Mouse (Mus musculus): ENCODE measurements around the gene Vmn2r124.
"Not testable (repeated sequence)": the region's sequence is repeated elsewhere in the genome, so short reads cannot be mapped to it uniquely, and the experiment has no call there.

Vmn2r124 gene

DNA sequence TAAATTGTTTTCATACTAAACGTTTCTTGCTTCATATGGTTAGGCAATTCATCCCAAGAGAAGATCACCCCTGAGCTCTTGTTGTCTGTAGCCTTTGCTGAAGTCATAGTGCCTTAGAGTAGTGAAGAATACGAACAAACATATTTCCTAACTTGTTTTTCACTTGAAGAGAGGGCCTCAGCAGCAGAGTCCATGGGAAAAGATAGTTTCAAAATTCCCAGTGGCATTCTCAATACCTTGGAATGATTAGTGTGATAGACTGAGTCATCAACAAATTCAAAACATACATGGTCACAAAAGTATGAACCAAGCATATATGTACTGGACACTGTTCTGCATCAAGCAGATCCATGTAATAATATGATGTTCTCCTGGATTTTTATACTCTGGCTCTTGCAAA is at the start of gene Vmn2r124:
Gene Vmn2r124, plus strand, starts transcription at position 301 of the 400 bp plus-strand sequence.
- no peak for DNase-seq

GRCm38 (mm10) chr17:18004752-18005151 is 44.5 kb upstream of the Vmn2r124 start:
- DNase-seq: no peak

DNA sequence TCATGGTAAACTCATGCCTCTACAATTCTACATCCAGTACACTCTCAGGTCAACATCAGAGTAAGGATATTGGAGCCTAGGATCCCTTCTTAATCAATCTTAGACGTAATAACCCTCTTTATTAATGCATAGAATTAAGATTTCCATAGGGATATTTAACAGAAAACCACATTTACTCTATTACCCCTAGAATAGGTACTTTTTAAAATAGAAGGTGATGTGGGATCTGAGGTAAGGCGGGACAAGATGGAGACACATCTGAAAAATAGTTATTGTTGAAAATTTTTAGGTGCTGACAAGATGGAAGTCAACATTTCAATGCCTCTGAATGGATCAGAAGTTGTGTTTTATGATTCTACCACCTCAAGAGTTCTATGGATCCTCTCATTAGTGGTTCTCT is 27.8 kb upstream of the Vmn2r124 start, which contains the start of gene Fpr-rs4:
Gene Fpr-rs4, plus strand, starts transcription at position 301 of the 400 bp plus-strand sequence.
- DNase-seq: no peak

- DNase-seq: not testable (repeated sequence)
Measured at GRCm38 (mm10) chr17:18084716-18085115, 35.5 kb downstream of the Vmn2r124 start, which contains the start of gene Vmn2r91. TSS of gene Vmn2r91 (plus strand) at chr17:18085016.

DNA sequence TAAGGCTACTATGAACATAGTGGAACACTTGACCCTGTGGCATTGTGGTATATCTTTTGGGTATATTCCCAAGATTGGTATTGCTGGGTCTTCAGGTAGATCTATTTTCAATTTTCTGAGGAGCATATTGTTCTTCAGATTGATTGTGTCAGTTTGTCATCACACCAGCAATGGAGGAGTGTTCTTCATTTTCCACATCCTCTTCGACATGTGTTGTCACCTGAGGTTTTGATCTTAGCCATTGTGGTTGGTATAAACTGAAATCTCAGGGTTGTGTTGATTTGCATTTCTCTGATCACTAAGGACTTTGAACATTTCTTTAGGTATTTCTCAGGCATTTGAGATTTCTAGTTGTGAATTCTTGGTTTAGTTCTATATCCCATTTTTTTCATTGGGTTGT is 46.4 kb downstream of the Vmn2r124 start:
- DNase-seq: not testable (repeated sequence)

DNA sequence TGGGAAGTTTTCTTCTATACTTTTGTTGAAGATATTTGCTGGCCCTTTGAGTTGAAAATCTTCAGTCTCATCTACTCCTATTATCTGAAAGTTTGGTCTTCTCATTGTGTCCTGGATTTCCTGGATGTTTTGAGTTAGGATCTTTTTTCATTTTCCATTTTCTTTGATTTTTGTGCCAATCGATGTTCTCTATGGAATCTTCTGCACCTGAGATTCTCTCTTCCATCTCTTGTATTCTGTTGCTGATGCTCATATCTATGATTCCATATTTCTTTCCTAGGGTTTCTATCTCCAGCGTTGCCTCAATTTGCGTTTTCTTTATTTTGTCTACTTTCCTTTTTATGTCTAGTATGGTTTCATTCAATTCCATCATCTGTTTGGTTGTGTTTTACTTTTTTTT is 53.0 kb downstream of the Vmn2r124 start:
- DNase-seq: not testable (repeated sequence)

All from B cell, adult 2 months (primary cell).